Comparison of ENCODE assay signal across 7 mouse cellular contexts in genomic region chr4:150236521-150237481, GRCm38 (mm10). TPM values are rescaled to one million over a fixed set of nuclear protein-coding genes. Genes with fewer than 3 reads are reported as not detected.
DNase-seq lines count a peak whose midpoint lies in the region; ATAC-seq and TF ChIP-seq lines count a peak whose summit lies in the region.

TSS of gene Eno1 (plus strand) at chr4:150236721.

- no peaks in the 10 kb centered on the region for H3K27me3 ChIP-seq in intestine, postnatal 0 days (replicated peaks; ENCODE audit: control insufficient read depth, insufficient read depth, low read length)
- H3K27me3 ChIP-seq in midbrain, embryonic 12.5 days, result 0 out of 2 replicates have a peak, but pooled peaks cover 4% of the 10 kb centered on the region
- no peaks in the 10 kb centered on the region for H3K27me3 ChIP-seq in small intestine, adult 2 months (ENCODE audit: control insufficient read depth, insufficient read depth, low read length)

- H3K4me1 ChIP-seq in intestine, postnatal 0 days (replicated peaks; ENCODE audit: control insufficient read depth, insufficient read depth, low read length), result 0 out of 2 replicates have a peak, but pooled peaks cover 8% of the 10 kb centered on the region
- H3K4me1 ChIP-seq in midbrain, embryonic 12.5 days, result peaks cover 50% of the 10 kb centered on the region
- peaks cover 12% of the 10 kb centered on the region for H3K4me1 ChIP-seq in small intestine, adult 2 months (ENCODE audit: control insufficient read depth, insufficient read depth, insufficient read length, low read length)

- H3K36me3 ChIP-seq in intestine, postnatal 0 days (ENCODE audit: control insufficient read depth, insufficient read depth), result peaks cover 14% of the 10 kb centered on the region
- H3K36me3 ChIP-seq in midbrain, embryonic 12.5 days, result peaks cover 14% of the 10 kb centered on the region
- H3K36me3 ChIP-seq in small intestine, adult 2 months (ENCODE audit: control insufficient read depth, insufficient read depth, low read length), result peaks cover 21% of the 10 kb centered on the region

- peak within 1 kb of the TSS; percentile 93 for H3K4me2 ChIP-seq in intestine, postnatal 0 days (replicated peaks; ENCODE audit: low read depth)
- peak within 1 kb of the TSS; percentile 63 for H3K4me2 ChIP-seq in midbrain, embryonic 12.5 days (replicated peaks)

- peak; percentile 33 for TF ChIP-seq CTCF in intestine, postnatal 0 days (IDR thresholded peaks at IDR 0.05; ENCODE audit: low read depth)
- no peak for TF ChIP-seq CTCF in small intestine, adult 2 months (IDR thresholded peaks at IDR 0.05; ENCODE audit: extremely low read depth, insufficient read length, insufficient replicate concordance, low read depth, low read length)

- H3K4me3 ChIP-seq in intestine, postnatal 0 days (ENCODE audit: low read depth, low read length), result peak within 1 kb of the TSS; percentile 80
- peak within 1 kb of the TSS; percentile 82 for H3K4me3 ChIP-seq in midbrain, embryonic 12.5 days
- peak within 1 kb of the TSS; percentile 71 for H3K4me3 ChIP-seq in small intestine, adult 2 months (ENCODE audit: low read depth, low read length)

- H3K27ac ChIP-seq in intestine, postnatal 0 days (ENCODE audit: low read depth, low read length), result peak within 1 kb of the TSS; percentile 93
- H3K27ac ChIP-seq in midbrain, embryonic 12.5 days (replicated peaks), result peak within 1 kb of the TSS; percentile 100
- peak within 1 kb of the TSS; percentile 84 for H3K27ac ChIP-seq in small intestine, adult 2 months (ENCODE audit: insufficient read depth, low read depth, low read length)

- WGBS in intestine, postnatal 0 days, result under 1% methylated on average over 78 of the region's 78 CpGs
- under 1% methylated on average over 78 of the region's 78 CpGs for WGBS in midbrain, embryonic 12.5 days
- under 1% methylated on average over 78 of the region's 78 CpGs for WGBS in small intestine, adult 2 months

- TF ChIP-seq POLR2A in small intestine, adult 2 months (IDR thresholded peaks at IDR 0.05; ENCODE audit: low read depth, low read length), result peak; percentile 26

- H3K9ac ChIP-seq in intestine, postnatal 0 days (ENCODE audit: low read depth, low read length), result peak within 1 kb of the TSS; percentile 76
- peak within 1 kb of the TSS; percentile 86 for H3K9ac ChIP-seq in midbrain, embryonic 12.5 days (replicated peaks)

- no peaks in the 10 kb centered on the region for H3K9me3 ChIP-seq in intestine, postnatal 0 days (ENCODE audit: control insufficient read depth)
- H3K9me3 ChIP-seq in midbrain, embryonic 12.5 days, result no peaks in the 10 kb centered on the region

- DNase-seq in adrenal gland, adult 8-10 months, result peak; percentile 92
- peak; percentile 100 for DNase-seq in embryo, embryonic 9.5 days (ENCODE audit: extremely low spot score)
- DNase-seq in gonadal fat pad, adult 2 months (ENCODE audit: low read depth), result no peak
- DNase-seq in left cerebral cortex, postnatal 4 days, result peak; percentile 99

- intact Hi-C loops in left cerebral cortex, postnatal 4 days (cut with DNase I), result no loop called here

- peak; percentile 95 for ATAC-seq in intestine, postnatal 0 days
- ATAC-seq in midbrain, embryonic 12.5 days (ENCODE audit: low FRiP score, low read depth), result peak; percentile 99

RNA-seq across cellular contexts. Expression of gene Eno1, which starts in this region (rescaled TPM):
- total RNA-seq in adrenal gland, adult 8-10 months (2022), result 100 to 1,000 TPM; 203 to 424 (median 307) TPM
- 257 and 720 TPM in 2 replicates for polyA plus RNA-seq in gonadal fat pad, adult 2 months (2012; rRNA removed)
- polyA plus RNA-seq in intestine, postnatal 0 days (2015; fragmentation: Nextera tagmentation; extraction: Ambion mirVana), result 644 and 733 TPM in 2 replicates
- 100 to 1,000 TPM; 204 to 220 TPM for total RNA-seq in left cerebral cortex, postnatal 4 days (2021)
- 1,057 and 1,083 TPM in 2 replicates for polyA plus RNA-seq in midbrain, embryonic 12.5 days (2016; fragmentation: Nextera tagmentation; extraction: Ambion mirVana)
- polyA plus RNA-seq in small intestine, adult 2 months (2012; rRNA removed), result 223 and 498 TPM in 2 replicates
